ENCODE assay signal across 12 mouse cellular contexts in genomic region chr1:90909161-90909560, GRCm38 (mm10). TPM values are rescaled to one million over a fixed set of nuclear protein-coding genes. Genes with fewer than 3 reads are reported as not detected.
A peak's percentile ranks its signal among the peaks of the same experiment; 100 is the strongest.
DNase-seq lines count a peak whose midpoint lies in the region; ATAC-seq lines count a peak whose summit lies in the region.
"Had no signal": no experiment of that assay in that cellular context is flagged by ENCODE, and none has a peak within 500 bp of the region (broad histone marks: within the 10 kb centered on the region; RNA-seq: fewer than 3 reads in every experiment).

No protein-coding gene starts in this region.

- no peak for ATAC-seq in limb, embryonic 15.5 days (ENCODE audit: insufficient number of reproducible peaks, low FRiP score, low TSS enrichment, low read depth)
- peak; percentile 21; the same call in 1 of the 2 replicates for ATAC-seq in embryonic facial prominence, embryonic 15.5 days (ENCODE audit: insufficient number of reproducible peaks, low FRiP score, low TSS enrichment, low read depth)
- peak; percentile 78 for ATAC-seq in heart, embryonic 16.5 days (replicated peaks; ENCODE audit: extremely low read depth, insufficient read depth, low FRiP score)

- peak overlapping the region; percentile 3; the same call in 1 of the 2 replicates for H3K27ac ChIP-seq in limb, embryonic 15.5 days
- H3K27ac ChIP-seq in limb, embryonic 10.5 days: no peak overlapping the region
- peak overlapping the region; percentile 58 for H3K27ac ChIP-seq in embryonic facial prominence, embryonic 15.5 days (replicated peaks)
- H3K27ac ChIP-seq in heart, embryonic 16.5 days (ENCODE audit: low read length): peak overlapping the region; percentile 44
- H3K27ac ChIP-seq: embryonic facial prominence, embryonic 12.5 days; limb, embryonic 12.5 days had no signal

- H3K4me1 ChIP-seq in limb, embryonic 15.5 days: peaks cover 30% of the 10 kb centered on the region
- peaks cover 12% of the 10 kb centered on the region for H3K4me1 ChIP-seq in limb, embryonic 10.5 days
- peaks cover 34% of the 10 kb centered on the region for H3K4me1 ChIP-seq in embryonic facial prominence, embryonic 15.5 days
- H3K4me1 ChIP-seq in heart, embryonic 16.5 days (ENCODE audit: control insufficient read depth, insufficient read depth, low read length): peaks cover 15% of the 10 kb centered on the region

- no peaks in the 10 kb centered on the region for H3K9me3 ChIP-seq in limb, embryonic 15.5 days
- no peaks in the 10 kb centered on the region for H3K9me3 ChIP-seq in limb, embryonic 10.5 days (replicated peaks)
- H3K9me3 ChIP-seq in embryonic facial prominence, embryonic 15.5 days (replicated peaks): no peaks in the 10 kb centered on the region
- H3K9me3 ChIP-seq in heart, embryonic 16.5 days (replicated peaks; ENCODE audit: control insufficient read depth, low read length): no peaks in the 10 kb centered on the region
- H3K9me3 ChIP-seq: embryonic facial prominence, embryonic 12.5 days; limb, embryonic 12.5 days had no signal

- 0 out of 2 replicates have a peak overlapping the region, but pooled peaks have one; percentile 6 for H3K4me2 ChIP-seq in limb, embryonic 15.5 days
- 0 out of 2 replicates have a peak overlapping the region, but pooled peaks have one; percentile 15 for H3K4me2 ChIP-seq in embryonic facial prominence, embryonic 15.5 days (replicated peaks)
- peak overlapping the region; percentile 47 for H3K4me2 ChIP-seq in heart, embryonic 16.5 days (ENCODE audit: low read depth, low read length)
- H3K4me2 ChIP-seq: embryonic facial prominence, embryonic 12.5 days; limb, embryonic 12.5 days had no signal

- DNase-seq in limb, embryonic 10.5 days (ENCODE audit: low spot score): no peak
- peak; percentile 83 for DNase-seq in lung, postnatal 10 days
- no peak for DNase-seq in urinary bladder, postnatal 36 days (ENCODE audit: low spot score in 2 of 2)
- no peak for DNase-seq in spleen, postnatal 10 days (ENCODE audit: low spot score in 2 of 2)
- DNase-seq in layer of hippocampus, postnatal 25 days (ENCODE audit: extremely low spot score in 1 of 2, low spot score in 1 of 2): no peak
- DNase-seq: spleen, adult 18-20 months had no signal

- H3K36me3 ChIP-seq in limb, embryonic 15.5 days: no peaks in the 10 kb centered on the region
- H3K36me3 ChIP-seq in limb, embryonic 10.5 days: no peaks in the 10 kb centered on the region
- H3K36me3 ChIP-seq in embryonic facial prominence, embryonic 15.5 days: no peaks in the 10 kb centered on the region
- H3K36me3 ChIP-seq in heart, embryonic 16.5 days (ENCODE audit: control insufficient read depth, insufficient read depth): no peaks in the 10 kb centered on the region
- H3K36me3 ChIP-seq: embryonic facial prominence, embryonic 12.5 days; limb, embryonic 12.5 days had no signal

- H3K9ac ChIP-seq in limb, embryonic 15.5 days: no peak overlapping the region
- H3K9ac ChIP-seq in embryonic facial prominence, embryonic 15.5 days: no peak overlapping the region
- H3K9ac ChIP-seq in heart, embryonic 16.5 days (ENCODE audit: low read length): peak overlapping the region; percentile 37
- H3K9ac ChIP-seq: embryonic facial prominence, embryonic 12.5 days; limb, embryonic 12.5 days had no signal

- H3K4me3 ChIP-seq in limb, embryonic 15.5 days: no peak overlapping the region
- no peak overlapping the region for H3K4me3 ChIP-seq in limb, embryonic 10.5 days
- H3K4me3 ChIP-seq in embryonic facial prominence, embryonic 15.5 days (replicated peaks): no peak overlapping the region
- no peak overlapping the region for H3K4me3 ChIP-seq in heart, embryonic 16.5 days (ENCODE audit: low read length)
- H3K4me3 ChIP-seq: embryonic facial prominence, embryonic 12.5 days; limb, embryonic 12.5 days had no signal

- H3K27me3 ChIP-seq in limb, embryonic 15.5 days: no peaks in the 10 kb centered on the region
- peaks cover 10% of the 10 kb centered on the region; the same call in 1 of the 2 replicates for H3K27me3 ChIP-seq in limb, embryonic 10.5 days (ENCODE audit: low read depth, poor library complexity, severe bottlenecking)
- H3K27me3 ChIP-seq in embryonic facial prominence, embryonic 15.5 days: no peaks in the 10 kb centered on the region
- H3K27me3 ChIP-seq in heart, embryonic 16.5 days (ENCODE audit: control insufficient read depth, insufficient read depth, low read length): peaks cover 5% of the 10 kb centered on the region
- H3K27me3 ChIP-seq: limb, embryonic 12.5 days had no signal

RNA-seq across cellular contexts. Expression of gene Mlph, which starts 5.7 kb away (rescaled TPM):
- polyA plus RNA-seq in limb, embryonic 15.5 days (2015; fragmentation: Nextera tagmentation; extraction: Ambion mirVana): 1.4 and 1.6 TPM in 2 replicates
- 0.06 and 0.51 TPM in 2 replicates for polyA plus RNA-seq in limb, embryonic 10.5 days (2016; fragmentation: Nextera tagmentation; extraction: Ambion mirVana)
- polyA plus RNA-seq in embryonic facial prominence, embryonic 15.5 days (2015; fragmentation: Nextera tagmentation; extraction: Ambion mirVana): 1.6 and 1.7 TPM in 2 replicates
- polyA plus RNA-seq in heart, embryonic 16.5 days (2015; fragmentation: Nextera tagmentation; extraction: Ambion mirVana): 0.33 and 0.66 TPM in 2 replicates
- 1 to 10 TPM in 1 of 2 experiments, under 1 TPM in 1; 0.49 to 1.0 TPM for total RNA-seq in layer of hippocampus, postnatal 25 days (2021)

RNA-seq across cellular contexts. Expression of gene Prlh, which starts 43.7 kb away (rescaled TPM):
- polyA plus RNA-seq in limb, embryonic 15.5 days (2015; fragmentation: Nextera tagmentation; extraction: Ambion mirVana): not detected in 2 replicates
- not detected in 2 replicates for polyA plus RNA-seq in limb, embryonic 10.5 days (2016; fragmentation: Nextera tagmentation; extraction: Ambion mirVana)
- not detected in 2 replicates for polyA plus RNA-seq in embryonic facial prominence, embryonic 15.5 days (2015; fragmentation: Nextera tagmentation; extraction: Ambion mirVana)
- not detected in 2 replicates for polyA plus RNA-seq in heart, embryonic 16.5 days (2015; fragmentation: Nextera tagmentation; extraction: Ambion mirVana)
- not detected for total RNA-seq in layer of hippocampus, postnatal 25 days (2021)
- total RNA-seq: hematopoietic stem cell, adult 5-6 weeks had no signal
- polyA plus RNA-seq: embryonic facial prominence, embryonic 12.5 days; limb, embryonic 12.5 days had no signal
